Mouse (Mus musculus): ENCODE measurements around the gene Prickle4. TPM values are rescaled to one million over a fixed set of nuclear protein-coding genes. Genes with fewer than 3 reads are reported as not detected.

Prickle4 gene
- polyA plus RNA-seq, 1 experiment = 5.5 TPM

DNA sequence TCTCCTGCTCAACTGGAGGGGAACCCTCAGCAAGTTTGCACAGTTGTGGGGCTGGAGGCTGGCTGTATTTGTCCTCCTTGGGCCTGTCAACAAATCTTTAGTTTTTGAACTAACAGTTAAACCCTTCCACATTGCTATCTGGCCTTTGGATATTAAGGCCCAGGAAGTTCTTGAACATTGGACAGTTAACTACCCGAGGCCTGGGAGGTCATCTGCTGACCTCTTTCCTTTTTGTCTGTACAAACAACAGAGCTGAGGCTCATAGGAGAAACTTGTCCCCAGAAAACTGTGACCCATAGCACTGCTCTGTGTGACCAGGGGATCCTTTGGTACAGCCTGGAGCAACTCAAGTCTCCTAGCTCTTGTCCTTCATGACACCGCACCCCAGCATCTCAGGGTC, 4.5 kb upstream of the Prickle4 start:
- Histone ChIP-seq H3K27me3 (ENCODE audit: control insufficient read depth, insufficient read depth, low read length) (peaks cover 3% of the 10 kb centered on the region; the same call in 1 of the 2 replicates), H3K4me1 (replicated peaks; ENCODE audit: control insufficient read depth, insufficient read depth, low read length) (peaks cover 7% of the 10 kb centered on the region), H3K27ac (ENCODE audit: control insufficient read depth, insufficient read depth, low read length) (no peak overlapping the region), H3K4me3 (ENCODE audit: control insufficient read depth, insufficient read depth, low read length) (no peak overlapping the region), H3K36me3 (ENCODE audit: control insufficient read depth, insufficient read depth, low read length) (no peaks in the 10 kb centered on the region)
- DNase-seq = no peak
- 93% methylated on average over 2 of the region's 2 CpGs for WGBS
- TF ChIP-seq POLR2A (IDR thresholded peaks at IDR 0.05; ENCODE audit: control insufficient read depth, extremely low read depth, insufficient read depth, low read length, poor library complexity) (no peak), CTCF (IDR thresholded peaks at IDR 0.05; ENCODE audit: borderline replicate concordance, control insufficient read depth, extremely low read depth, insufficient read depth, low read length, poor library complexity) (no peak)

DNA sequence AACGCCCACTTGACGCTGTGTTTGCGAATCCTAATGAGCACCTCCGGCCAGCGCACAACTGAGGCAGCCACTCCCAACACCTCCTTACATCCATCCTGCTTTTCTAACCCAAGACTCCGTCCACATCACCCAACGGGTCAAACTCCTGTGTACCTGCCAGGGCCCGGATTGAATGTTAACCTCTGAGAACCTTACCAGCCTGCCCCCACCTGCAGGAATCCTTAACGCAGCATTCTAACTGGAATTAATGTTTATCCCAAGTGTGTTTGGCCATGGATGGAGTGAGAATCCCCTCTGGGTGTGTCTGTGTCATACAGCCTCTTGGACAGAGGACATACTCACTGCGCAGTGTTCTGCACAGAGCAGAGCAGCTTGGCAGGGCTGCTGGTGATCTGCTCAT, 3.6 kb upstream of the Prickle4 start:
- Histone ChIP-seq H3K27ac (ENCODE audit: control insufficient read depth, insufficient read depth, low read length) (no peak overlapping the region), H3K4me1 (replicated peaks; ENCODE audit: control insufficient read depth, insufficient read depth, low read length) (peaks cover 7% of the 10 kb centered on the region), H3K4me3 (ENCODE audit: control insufficient read depth, insufficient read depth, low read length) (no peak overlapping the region), H3K27me3 (ENCODE audit: control insufficient read depth, insufficient read depth, low read length) (peaks cover 3% of the 10 kb centered on the region; the same call in 1 of the 2 replicates), H3K36me3 (ENCODE audit: control insufficient read depth, insufficient read depth, low read length) (no peaks in the 10 kb centered on the region)
- DNase-seq = no peak
- WGBS = 96% methylated on average over 10 of the region's 10 CpGs
- no peak for TF ChIP-seq POLR2A (IDR thresholded peaks at IDR 0.05; ENCODE audit: control insufficient read depth, extremely low read depth, insufficient read depth, low read length, poor library complexity)

DNA sequence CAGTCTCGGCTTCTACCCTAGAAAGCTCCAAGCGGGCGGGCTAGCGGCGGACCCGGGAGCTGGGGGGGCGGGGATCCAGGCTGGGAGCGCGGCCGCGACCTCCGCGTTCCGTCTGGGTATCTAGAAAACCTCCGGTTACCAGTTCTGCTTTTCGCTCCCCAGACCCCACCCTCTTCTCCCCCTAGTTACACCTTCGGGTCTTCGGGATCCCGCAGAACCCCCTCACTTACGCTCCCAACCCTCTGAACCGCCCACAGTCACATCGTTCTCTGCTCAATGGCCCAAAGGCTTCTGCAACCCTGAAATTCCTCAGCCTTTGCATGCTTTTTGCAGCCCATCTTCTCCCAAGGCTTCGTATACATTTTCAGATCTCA, 788 bp upstream of the Prickle4 start:
- no peak for TF ChIP-seq CTCF (IDR thresholded peaks at IDR 0.05; ENCODE audit: borderline replicate concordance, control insufficient read depth, extremely low read depth, insufficient read depth, low read length, poor library complexity)
- no peak for TF ChIP-seq POLR2A (IDR thresholded peaks at IDR 0.05; ENCODE audit: control insufficient read depth, extremely low read depth, insufficient read depth, low read length, poor library complexity)
- under 1% methylated on average over 23 of the region's 23 CpGs for WGBS
- H3K4me3 ChIP-seq (ENCODE audit: control insufficient read depth, insufficient read depth, low read length) = peak overlapping the region; percentile 57
- peaks cover 3% of the 10 kb centered on the region; the same call in 1 of the 2 replicates for H3K27me3 ChIP-seq (ENCODE audit: control insufficient read depth, insufficient read depth, low read length)
- no peaks in the 10 kb centered on the region for H3K36me3 ChIP-seq (ENCODE audit: control insufficient read depth, insufficient read depth, low read length)
- DNase-seq = no peak
- no peak overlapping the region for H3K27ac ChIP-seq (ENCODE audit: control insufficient read depth, insufficient read depth, low read length)
- H3K4me1 ChIP-seq (replicated peaks; ENCODE audit: control insufficient read depth, insufficient read depth, low read length) = peaks cover 7% of the 10 kb centered on the region

DNA sequence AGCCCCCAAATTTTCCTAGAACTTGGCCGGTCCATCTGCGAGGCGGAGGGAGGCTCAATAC, 264 bp downstream of the Prickle4 start, which contains the start of gene Gm21981:
TSS of gene Gm21981 (minus strand) at position 14 of the 61 bp plus-strand sequence.
- no peak for DNase-seq
- TF ChIP-seq POLR2A (IDR thresholded peaks at IDR 0.05; ENCODE audit: control insufficient read depth, extremely low read depth, insufficient read depth, low read length, poor library complexity) = no peak
- TF ChIP-seq CTCF (IDR thresholded peaks at IDR 0.05; ENCODE audit: borderline replicate concordance, control insufficient read depth, extremely low read depth, insufficient read depth, low read length, poor library complexity) = no peak
- 4% methylated on average over 3 of the region's 3 CpGs for WGBS
- Histone ChIP-seq H3K4me1 (replicated peaks; ENCODE audit: control insufficient read depth, insufficient read depth, low read length) (peaks cover 8% of the 10 kb centered on the region), H3K4me3 (ENCODE audit: control insufficient read depth, insufficient read depth, low read length) (peak within 1 kb of the TSS; percentile 57), H3K27ac (ENCODE audit: control insufficient read depth, insufficient read depth, low read length) (no peak within 1 kb of the TSS), H3K36me3 (ENCODE audit: control insufficient read depth, insufficient read depth, low read length) (no peaks in the 10 kb centered on the region), H3K27me3 (ENCODE audit: control insufficient read depth, insufficient read depth, low read length) (peaks cover 3% of the 10 kb centered on the region; the same call in 1 of the 2 replicates)

DNA sequence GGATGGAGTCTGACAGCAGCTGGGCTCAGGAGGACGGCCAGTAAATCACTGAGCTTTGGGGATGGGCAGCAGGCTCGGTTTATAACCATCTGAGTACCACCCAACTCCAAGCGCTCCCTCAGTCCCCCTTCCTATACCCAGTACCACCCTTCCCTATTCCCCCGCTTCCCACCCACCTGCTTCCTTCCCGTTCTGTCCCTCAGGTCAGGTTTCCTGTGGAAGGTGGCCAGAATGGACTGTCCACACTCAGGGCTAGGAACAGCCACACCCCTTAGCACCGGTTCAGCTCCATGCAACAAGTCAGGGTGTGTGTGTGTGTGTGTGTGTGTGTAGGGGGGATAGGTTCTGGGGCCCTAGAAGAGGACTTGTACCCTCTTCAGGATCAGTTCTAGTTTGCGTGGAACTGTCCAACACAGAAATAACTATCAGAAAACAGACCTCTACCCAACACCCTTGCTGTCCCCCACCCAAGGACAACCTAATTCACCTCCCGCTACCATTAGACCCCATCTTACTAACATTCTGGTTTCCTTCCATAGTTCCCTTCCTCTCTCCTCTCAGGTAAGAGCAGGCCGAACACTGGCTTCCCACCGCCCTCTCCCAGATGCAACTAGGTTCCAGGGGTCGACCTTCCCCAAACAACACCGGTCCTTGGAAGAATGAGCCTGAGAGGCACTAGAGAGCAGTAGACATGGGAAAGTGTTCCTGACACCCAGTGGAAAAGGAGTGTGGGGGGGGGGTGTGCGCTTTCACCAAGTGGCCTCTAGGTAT, 680 bp downstream of the Prickle4 start:
- Histone ChIP-seq H3K27ac (ENCODE audit: control insufficient read depth, insufficient read depth, low read length) (no peak overlapping the region), H3K4me3 (ENCODE audit: control insufficient read depth, insufficient read depth, low read length) (peak overlapping the region; percentile 57), H3K36me3 (ENCODE audit: control insufficient read depth, insufficient read depth, low read length) (no peaks in the 10 kb centered on the region), H3K4me1 (replicated peaks; ENCODE audit: control insufficient read depth, insufficient read depth, low read length) (peaks cover 12% of the 10 kb centered on the region), H3K27me3 (ENCODE audit: control insufficient read depth, insufficient read depth, low read length) (peaks cover 3% of the 10 kb centered on the region; the same call in 1 of the 2 replicates)
- 75% methylated on average over 13 of the region's 13 CpGs for WGBS
- TF ChIP-seq POLR2A (IDR thresholded peaks at IDR 0.05; ENCODE audit: control insufficient read depth, extremely low read depth, insufficient read depth, low read length, poor library complexity) = no peak
- TF ChIP-seq CTCF (IDR thresholded peaks at IDR 0.05; ENCODE audit: borderline replicate concordance, control insufficient read depth, extremely low read depth, insufficient read depth, low read length, poor library complexity) = no peak
- DNase-seq = no peak

DNA sequence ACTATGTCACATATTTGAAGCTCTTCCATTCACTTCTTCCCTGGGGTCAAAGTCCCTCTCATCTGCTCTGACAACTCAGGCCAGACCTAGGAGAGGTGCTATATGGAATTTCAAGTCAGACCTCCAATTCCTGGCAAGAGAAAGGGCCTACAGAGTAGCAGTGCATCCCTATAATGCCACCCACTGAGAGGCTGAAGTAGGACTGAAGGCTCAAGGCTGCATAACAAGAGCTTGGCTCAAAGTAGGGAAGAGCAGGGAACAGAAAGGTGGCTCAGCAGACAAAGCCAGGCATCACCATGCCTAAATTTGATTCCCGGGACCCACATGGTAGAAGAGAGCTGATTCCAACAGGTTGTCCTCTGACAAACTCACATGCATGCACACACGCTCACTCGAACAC, 2.9 kb downstream of the Prickle4 start:
- H3K27me3 ChIP-seq (ENCODE audit: control insufficient read depth, insufficient read depth, low read length) = peaks cover 3% of the 10 kb centered on the region; the same call in 1 of the 2 replicates
- 98% methylated on average over 3 of the region's 3 CpGs for WGBS
- H3K36me3 ChIP-seq (ENCODE audit: control insufficient read depth, insufficient read depth, low read length) = no peaks in the 10 kb centered on the region

DNA sequence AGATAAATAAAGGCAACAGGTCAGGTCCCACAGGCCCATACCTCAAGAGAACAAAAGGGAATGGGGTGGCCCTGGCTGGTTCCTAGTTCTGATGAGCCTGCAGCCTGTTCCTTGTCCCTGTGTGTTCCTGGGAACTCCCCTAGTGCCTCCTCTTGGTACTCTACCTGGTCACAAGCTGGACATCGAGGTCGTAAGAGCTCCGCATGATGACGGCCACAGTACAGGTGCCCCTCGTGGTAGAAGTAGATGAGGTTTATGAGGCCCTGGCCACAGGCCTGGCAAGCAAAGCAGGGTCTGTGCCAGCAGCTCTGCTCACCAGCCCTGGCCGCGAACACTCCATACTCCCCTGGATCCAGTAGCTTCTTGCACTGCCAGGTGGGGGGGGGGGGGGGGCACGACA, 4.6 kb downstream of the Prickle4 start:
- WGBS = 89% methylated on average over 8 of the region's 8 CpGs
- Histone ChIP-seq H3K27me3 (ENCODE audit: control insufficient read depth, insufficient read depth, low read length) (no peaks in the 10 kb centered on the region), H3K27ac (ENCODE audit: control insufficient read depth, insufficient read depth, low read length) (no peak overlapping the region), H3K4me1 (replicated peaks; ENCODE audit: control insufficient read depth, insufficient read depth, low read length) (peaks cover 21% of the 10 kb centered on the region), H3K36me3 (ENCODE audit: control insufficient read depth, insufficient read depth, low read length) (no peaks in the 10 kb centered on the region), H3K4me3 (ENCODE audit: control insufficient read depth, insufficient read depth, low read length) (no peak overlapping the region)
- no peak for TF ChIP-seq CTCF (IDR thresholded peaks at IDR 0.05; ENCODE audit: borderline replicate concordance, control insufficient read depth, extremely low read depth, insufficient read depth, low read length, poor library complexity)
- no peak for TF ChIP-seq POLR2A (IDR thresholded peaks at IDR 0.05; ENCODE audit: control insufficient read depth, extremely low read depth, insufficient read depth, low read length, poor library complexity)
- DNase-seq = no peak

More for the DNA sequence above, 2.9 kb downstream of the Prickle4 start:
- H3K27ac ChIP-seq (ENCODE audit: control insufficient read depth, insufficient read depth, low read length) = no peak overlapping the region
- no peak for DNase-seq
- H3K4me3 ChIP-seq (ENCODE audit: control insufficient read depth, insufficient read depth, low read length) = no peak overlapping the region
- H3K4me1 ChIP-seq (replicated peaks; ENCODE audit: control insufficient read depth, insufficient read depth, low read length) = peaks cover 24% of the 10 kb centered on the region
- no peak for TF ChIP-seq POLR2A (IDR thresholded peaks at IDR 0.05; ENCODE audit: control insufficient read depth, extremely low read depth, insufficient read depth, low read length, poor library complexity)
- TF ChIP-seq CTCF (IDR thresholded peaks at IDR 0.05; ENCODE audit: borderline replicate concordance, control insufficient read depth, extremely low read depth, insufficient read depth, low read length, poor library complexity) = no peak
